Mouse (Mus musculus): ENCODE measurements around the gene Nck2. TPM values are rescaled to one million over a fixed set of nuclear protein-coding genes. Genes with fewer than 3 reads are reported as not detected.

Nck2 gene
- polyA plus RNA-seq (2015; fragmentation: Nextera tagmentation; extraction: Ambion mirVana) = 37.1 and 42.7 TPM in 2 replicates

DNA sequence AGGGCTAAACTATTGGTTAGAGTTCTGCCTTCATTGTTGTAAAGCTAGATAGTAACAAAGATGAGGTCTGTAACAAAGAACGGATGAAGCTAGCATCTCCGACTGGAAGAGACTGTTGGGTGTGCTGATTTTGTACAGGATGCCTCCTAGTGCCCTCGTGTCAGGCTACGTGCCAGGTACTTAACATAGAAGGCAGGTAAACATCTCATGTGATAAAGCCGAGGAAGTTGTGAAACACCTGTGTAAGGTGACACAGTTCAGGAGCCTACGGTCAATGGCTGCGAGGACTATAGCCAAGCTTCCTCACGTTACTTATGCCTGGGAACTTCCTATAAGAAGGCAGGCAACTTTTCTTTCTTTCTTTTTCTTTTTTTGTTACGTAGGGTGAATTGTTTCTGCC is at the start of gene Nck2:
TSS of gene Nck2 (plus strand) at position 49 of the 400 bp plus-strand sequence.
- Histone ChIP-seq H3K4me1 (replicated peaks) (peaks cover 34% of the 10 kb centered on the region), H3K36me3 (no peaks in the 10 kb centered on the region), H3K27ac (peak within 1 kb of the TSS; percentile 94), H3K9ac (peak within 1 kb of the TSS; percentile 96), H3K9me3 (no peaks in the 10 kb centered on the region), H3K4me3 (peak within 1 kb of the TSS; percentile 99), H3K4me2 (peak within 1 kb of the TSS; percentile 95), H3K27me3 (no peaks in the 10 kb centered on the region)
- WGBS = 22% methylated on average over 9 of the region's 9 CpGs
- no peak for ATAC-seq (ENCODE audit: low FRiP score)

DNA sequence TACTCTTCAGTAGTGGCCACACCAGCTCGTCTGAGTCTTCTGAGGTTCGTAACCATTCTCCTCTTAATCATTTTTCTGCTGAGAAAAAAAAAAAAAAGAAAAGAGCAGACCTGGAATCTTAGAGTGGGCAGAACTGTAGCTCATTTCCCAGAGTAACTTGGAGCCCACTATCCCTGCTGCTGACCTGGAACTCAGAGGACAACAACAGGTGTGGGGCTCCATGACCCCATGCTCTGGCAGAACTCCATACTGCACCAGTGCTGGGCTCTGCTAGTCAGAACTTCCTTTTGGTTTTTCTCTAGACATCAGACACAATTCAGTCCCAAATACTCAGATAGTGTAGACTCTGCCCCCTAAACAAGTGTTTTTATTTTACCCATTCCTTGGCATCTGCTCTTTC is 49.3 kb upstream of the Nck2 start:
- no peaks in the 10 kb centered on the region for H3K27me3 ChIP-seq
- H3K36me3 ChIP-seq = no peaks in the 10 kb centered on the region
- no peak overlapping the region for H3K4me3 ChIP-seq
- H3K9me3 ChIP-seq = no peaks in the 10 kb centered on the region
- H3K4me2 ChIP-seq = no peak overlapping the region
- no peak overlapping the region for H3K27ac ChIP-seq
- ATAC-seq (ENCODE audit: low FRiP score) = no peak
- 81% methylated on average over 2 of the region's 2 CpGs for WGBS
- H3K4me1 ChIP-seq (replicated peaks) = peaks cover 6% of the 10 kb centered on the region; the same call in 1 of the 2 replicates
- no peak overlapping the region for H3K9ac ChIP-seq

GRCm38 (mm10) chr1:43395799-43396198 is 48.6 kb upstream of the Nck2 start:
- Histone ChIP-seq H3K4me3 (no peak overlapping the region), H3K27me3 (no peaks in the 10 kb centered on the region), H3K36me3 (no peaks in the 10 kb centered on the region), H3K9me3 (no peaks in the 10 kb centered on the region), H3K9ac (no peak overlapping the region), H3K4me1 (replicated peaks) (peaks cover 6% of the 10 kb centered on the region; the same call in 1 of the 2 replicates), H3K4me2 (no peak overlapping the region), H3K27ac (no peak overlapping the region)
- WGBS = 88% methylated on average over 1 of the region's 1 CpGs
- no peak for ATAC-seq (ENCODE audit: low FRiP score)

GRCm38 (mm10) chr1:43396522-43396921 is 47.9 kb upstream of the Nck2 start:
- Histone ChIP-seq H3K27ac (no peak overlapping the region), H3K4me1 (replicated peaks) (peaks cover 6% of the 10 kb centered on the region; the same call in 1 of the 2 replicates), H3K4me2 (no peak overlapping the region), H3K36me3 (no peaks in the 10 kb centered on the region), H3K4me3 (no peak overlapping the region), H3K27me3 (no peaks in the 10 kb centered on the region), H3K9me3 (no peaks in the 10 kb centered on the region), H3K9ac (no peak overlapping the region)
- no peak for ATAC-seq (ENCODE audit: low FRiP score)
- 27% methylated on average over 5 of the region's 5 CpGs for WGBS

DNA sequence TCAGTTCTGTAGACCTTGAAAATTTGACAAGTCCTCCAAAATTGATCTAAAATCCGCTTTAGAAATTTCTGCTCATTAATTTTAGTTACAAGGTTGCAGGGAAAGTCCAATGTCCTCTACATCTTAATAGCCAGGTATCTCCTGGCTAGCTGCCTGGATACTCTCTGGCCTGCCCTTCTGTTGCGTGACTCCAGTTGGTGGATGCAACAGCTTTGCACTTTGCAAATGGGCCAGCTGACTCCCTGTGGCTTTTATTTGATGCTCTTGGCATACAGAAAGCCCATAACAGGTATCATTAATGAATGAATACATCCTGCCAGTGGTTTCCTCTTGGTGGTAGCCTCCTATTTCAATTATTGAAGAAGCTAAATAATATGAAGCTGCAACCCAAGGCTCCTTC is 47.3 kb upstream of the Nck2 start:
- ATAC-seq (ENCODE audit: low FRiP score) = no peak
- peaks cover 6% of the 10 kb centered on the region; the same call in 1 of the 2 replicates for H3K4me1 ChIP-seq (replicated peaks)
- 95% methylated on average over 2 of the region's 2 CpGs for WGBS
- no peaks in the 10 kb centered on the region for H3K27me3 ChIP-seq
- no peaks in the 10 kb centered on the region for H3K36me3 ChIP-seq
- no peaks in the 10 kb centered on the region for H3K9me3 ChIP-seq
- no peak overlapping the region for H3K27ac ChIP-seq
- H3K4me2 ChIP-seq = no peak overlapping the region
- H3K9ac ChIP-seq = no peak overlapping the region
- H3K4me3 ChIP-seq = no peak overlapping the region

- Histone ChIP-seq H3K27me3 (no peaks in the 10 kb centered on the region), H3K4me2 (no peak overlapping the region), H3K36me3 (no peaks in the 10 kb centered on the region), H3K4me3 (no peak overlapping the region), H3K9ac (no peak overlapping the region), H3K27ac (no peak overlapping the region), H3K4me1 (replicated peaks) (peaks cover 6% of the 10 kb centered on the region; the same call in 1 of the 2 replicates), H3K9me3 (no peaks in the 10 kb centered on the region)
- no peak for ATAC-seq (ENCODE audit: low FRiP score)
- 89% methylated on average over 10 of the region's 10 CpGs for WGBS
Observed at GRCm38 (mm10) chr1:43398738-43399601, 45.4 kb upstream of the Nck2 start.

GRCm38 (mm10) chr1:43399602-43400216 is 44.7 kb upstream of the Nck2 start:
- no peak overlapping the region for H3K9ac ChIP-seq
- H3K27me3 ChIP-seq = no peaks in the 10 kb centered on the region
- H3K9me3 ChIP-seq = no peaks in the 10 kb centered on the region
- H3K36me3 ChIP-seq = no peaks in the 10 kb centered on the region
- H3K4me1 ChIP-seq (replicated peaks) = peaks cover 6% of the 10 kb centered on the region; the same call in 1 of the 2 replicates
- H3K4me2 ChIP-seq = no peak overlapping the region
- WGBS = 92% methylated on average over 8 of the region's 8 CpGs
- no peak overlapping the region for H3K4me3 ChIP-seq
- no peak for ATAC-seq (ENCODE audit: low FRiP score)
- no peak overlapping the region for H3K27ac ChIP-seq

DNA sequence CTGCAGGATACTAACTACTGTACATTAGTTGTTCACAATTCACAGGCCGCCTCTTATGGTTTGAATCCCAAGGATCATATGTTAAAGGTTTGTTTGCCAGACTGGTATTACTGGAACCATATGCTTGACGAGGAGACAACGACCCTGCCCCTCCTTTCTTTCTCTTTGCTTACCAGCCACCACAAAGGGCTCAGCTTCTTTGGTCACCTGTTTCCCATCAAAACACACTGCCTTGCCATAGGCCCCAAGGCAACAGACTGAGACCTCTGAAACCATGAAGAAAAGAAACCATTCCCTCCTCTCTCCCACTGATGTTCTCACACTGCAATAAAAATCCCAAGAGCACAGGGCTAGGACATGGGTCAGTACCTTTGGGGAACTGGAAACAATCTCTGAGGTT is 43.7 kb upstream of the Nck2 start:
- no peak overlapping the region for H3K27ac ChIP-seq
- no peaks in the 10 kb centered on the region for H3K36me3 ChIP-seq
- no peak overlapping the region for H3K9ac ChIP-seq
- 83% methylated on average over 3 of the region's 3 CpGs for WGBS
- no peaks in the 10 kb centered on the region for H3K9me3 ChIP-seq
- no peak for ATAC-seq (ENCODE audit: low FRiP score)
- no peaks in the 10 kb centered on the region for H3K27me3 ChIP-seq
- no peak overlapping the region for H3K4me3 ChIP-seq
- H3K4me2 ChIP-seq = no peak overlapping the region
- peaks cover 6% of the 10 kb centered on the region; the same call in 1 of the 2 replicates for H3K4me1 ChIP-seq (replicated peaks)

- Histone ChIP-seq H3K27ac (no peak overlapping the region), H3K9ac (no peak overlapping the region), H3K27me3 (no peaks in the 10 kb centered on the region), H3K9me3 (no peaks in the 10 kb centered on the region), H3K4me1 (replicated peaks) (no peaks in the 10 kb centered on the region), H3K36me3 (no peaks in the 10 kb centered on the region), H3K4me2 (no peak overlapping the region), H3K4me3 (no peak overlapping the region)
- no peak for ATAC-seq (ENCODE audit: low FRiP score)
Observed at GRCm38 (mm10) chr1:43403341-43403740, 41.0 kb upstream of the Nck2 start.

DNA sequence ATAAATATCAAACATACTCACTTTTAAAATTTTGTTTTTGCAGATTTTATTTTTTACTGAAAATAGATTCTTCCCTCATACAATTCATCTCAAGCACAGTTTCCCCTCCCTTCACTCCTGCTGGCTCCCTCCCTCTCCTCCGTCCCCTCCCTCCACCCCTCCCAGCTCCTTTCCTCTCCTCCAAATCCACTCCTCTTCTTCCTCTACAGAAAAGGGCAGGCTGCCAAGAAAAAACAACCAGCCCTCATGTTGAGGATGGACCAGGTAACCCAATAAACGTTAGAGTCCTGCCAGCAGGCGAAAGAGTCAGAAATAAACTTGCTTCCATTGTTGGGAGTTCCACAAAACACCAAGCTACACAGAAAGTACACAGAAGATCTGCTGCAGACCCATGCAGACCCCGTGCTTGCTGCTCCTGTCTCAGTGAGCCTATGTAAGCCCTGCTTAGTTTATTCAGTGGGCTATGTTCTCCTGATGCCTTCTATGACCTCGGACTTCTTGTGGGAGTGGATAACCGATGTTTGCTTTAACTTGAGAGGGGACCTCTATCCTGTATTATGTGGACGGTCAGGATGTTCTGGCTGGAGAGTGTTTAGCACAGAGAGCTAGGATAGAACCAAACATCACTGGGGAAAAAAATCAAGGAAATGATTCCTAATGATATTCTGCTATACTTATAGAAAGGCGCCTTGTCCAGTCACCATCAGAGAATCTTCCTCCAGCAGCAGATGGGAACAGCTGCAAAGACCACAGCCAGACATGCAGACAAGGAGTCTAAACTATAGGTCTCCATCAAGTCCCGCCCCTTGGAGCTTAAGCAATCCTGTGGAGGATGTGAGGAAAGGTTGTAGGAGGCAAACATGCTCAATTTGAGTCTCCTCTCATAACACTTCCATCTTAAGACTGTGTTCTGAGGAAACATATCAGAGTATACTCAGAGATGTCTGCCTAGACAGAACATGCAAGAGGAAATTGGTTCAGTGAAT is 39.4 kb upstream of the Nck2 start:
- Histone ChIP-seq H3K9ac (no peak overlapping the region), H3K36me3 (no peaks in the 10 kb centered on the region), H3K4me3 (no peak overlapping the region), H3K9me3 (no peaks in the 10 kb centered on the region), H3K27me3 (no peaks in the 10 kb centered on the region), H3K4me2 (no peak overlapping the region), H3K27ac (no peak overlapping the region), H3K4me1 (replicated peaks) (no peaks in the 10 kb centered on the region)
- ATAC-seq (ENCODE audit: low FRiP score) = no peak
- 64% methylated on average over 9 of the region's 9 CpGs for WGBS

DNA sequence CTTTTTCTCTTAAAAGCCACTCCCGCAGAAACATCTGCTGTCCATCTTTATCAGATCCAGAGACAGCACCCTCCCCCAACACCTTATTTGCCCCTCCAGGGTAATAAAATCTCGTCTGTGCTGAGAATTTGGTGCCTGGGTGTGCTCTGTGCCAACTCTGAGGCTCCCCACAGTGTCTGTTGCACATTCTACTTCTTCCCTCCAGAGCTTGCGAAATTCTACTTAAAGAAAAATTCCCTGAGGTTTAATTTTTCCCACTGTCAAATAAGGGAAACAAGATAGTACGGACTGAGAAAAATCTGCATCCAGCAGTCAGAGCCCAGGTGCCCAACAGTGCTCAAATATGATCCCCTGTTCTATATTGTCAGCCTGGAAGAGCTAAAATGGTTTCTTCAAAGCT is 35.4 kb upstream of the Nck2 start:
- no peak overlapping the region for H3K9ac ChIP-seq
- 74% methylated on average over 4 of the region's 4 CpGs for WGBS
- ATAC-seq (ENCODE audit: low FRiP score) = no peak
- no peaks in the 10 kb centered on the region for H3K4me1 ChIP-seq (replicated peaks)
- no peak overlapping the region for H3K27ac ChIP-seq
- H3K36me3 ChIP-seq = no peaks in the 10 kb centered on the region
- H3K4me2 ChIP-seq = no peak overlapping the region
- no peaks in the 10 kb centered on the region for H3K9me3 ChIP-seq
- H3K27me3 ChIP-seq = no peaks in the 10 kb centered on the region
- no peak overlapping the region for H3K4me3 ChIP-seq

DNA sequence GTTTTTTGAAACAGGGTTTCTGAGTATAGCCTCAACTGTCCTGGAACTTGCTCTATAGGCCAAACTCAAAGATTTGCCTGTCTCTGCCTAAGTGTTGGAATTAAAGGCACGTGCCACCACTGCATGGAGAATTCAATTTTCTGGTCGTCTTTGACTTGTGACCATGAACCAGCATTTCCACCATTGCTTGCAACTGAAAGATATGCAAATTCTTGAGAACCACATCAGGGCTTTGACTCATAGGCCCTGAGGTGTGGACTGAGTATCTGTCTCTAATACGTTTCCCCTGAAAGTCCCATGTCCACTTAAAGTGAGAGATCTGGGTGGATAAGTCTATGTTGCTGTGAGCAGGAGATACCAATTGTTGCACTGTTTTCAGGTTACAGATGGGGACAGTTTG is 31.6 kb upstream of the Nck2 start:
- no peaks in the 10 kb centered on the region for H3K4me1 ChIP-seq (replicated peaks)
- no peak overlapping the region for H3K4me2 ChIP-seq
- ATAC-seq (ENCODE audit: low FRiP score) = no peak
- H3K27me3 ChIP-seq = no peaks in the 10 kb centered on the region
- no peak overlapping the region for H3K27ac ChIP-seq
- H3K36me3 ChIP-seq = no peaks in the 10 kb centered on the region
- no peak overlapping the region for H3K9ac ChIP-seq
- H3K9me3 ChIP-seq = no peaks in the 10 kb centered on the region
- no peak overlapping the region for H3K4me3 ChIP-seq
- WGBS = 81% methylated on average over 3 of the region's 3 CpGs
